Mouse (Mus musculus) cerebellum, postnatal 14 days (tissue): Measurements from ENCODE around the gene Brd7.

Experiments used
- DNase-seq, 2 experiments: peaks; one replicate each; pipeline ENCODE4 v3.0.0; 2021; ENCODE audit warnings: mixed read lengths in 2 of 2

Gene Brd7

GRCm38 (mm10) chr8:88307736-88308135 lies 54.3 kb downstream of the Brd7 start:
- no peak for DNase-seq

DNA sequence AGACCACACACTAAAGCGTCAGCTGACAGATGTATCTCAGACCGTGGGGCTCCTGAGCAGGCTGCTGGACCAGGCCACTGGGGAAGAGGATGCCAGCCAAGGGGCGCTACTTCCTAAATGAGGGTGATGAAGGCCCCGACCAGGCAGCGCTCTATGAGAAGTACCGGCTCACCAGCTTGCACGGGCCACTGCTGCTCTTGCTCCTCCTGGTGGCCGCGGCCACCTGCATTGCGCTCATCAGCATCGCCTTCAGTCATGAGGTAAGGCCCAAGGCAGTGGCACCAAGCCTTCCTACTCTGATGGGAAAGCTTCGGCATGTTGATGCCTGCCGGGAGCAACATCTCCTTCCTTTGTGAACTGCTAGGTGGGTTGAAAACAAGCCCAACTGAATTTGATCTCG lies 55.5 kb downstream of the Brd7 start:
- peak in 1 of 2 experiments; percentile 38 for DNase-seq

DNA sequence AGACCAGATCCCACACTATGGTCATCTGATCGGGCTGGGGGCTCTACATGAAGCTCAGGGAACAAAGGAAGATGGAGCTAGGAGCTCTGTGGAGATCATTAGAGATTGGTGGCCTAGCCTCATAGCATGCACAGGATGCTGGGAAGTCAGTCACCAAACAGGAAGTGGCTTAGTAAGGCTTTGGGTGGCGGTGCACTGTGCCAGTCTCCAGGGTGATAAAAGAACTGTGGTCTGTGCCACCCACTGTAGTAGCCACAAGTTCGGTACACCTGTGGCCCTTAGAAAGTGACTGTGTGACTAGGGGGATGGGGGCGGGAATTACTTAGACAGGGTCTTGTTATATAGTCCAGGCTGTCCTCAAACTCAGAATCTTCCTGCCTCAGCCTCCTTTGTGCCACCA lies 56.2 kb downstream of the Brd7 start:
- DNase-seq: no peak

DNA sequence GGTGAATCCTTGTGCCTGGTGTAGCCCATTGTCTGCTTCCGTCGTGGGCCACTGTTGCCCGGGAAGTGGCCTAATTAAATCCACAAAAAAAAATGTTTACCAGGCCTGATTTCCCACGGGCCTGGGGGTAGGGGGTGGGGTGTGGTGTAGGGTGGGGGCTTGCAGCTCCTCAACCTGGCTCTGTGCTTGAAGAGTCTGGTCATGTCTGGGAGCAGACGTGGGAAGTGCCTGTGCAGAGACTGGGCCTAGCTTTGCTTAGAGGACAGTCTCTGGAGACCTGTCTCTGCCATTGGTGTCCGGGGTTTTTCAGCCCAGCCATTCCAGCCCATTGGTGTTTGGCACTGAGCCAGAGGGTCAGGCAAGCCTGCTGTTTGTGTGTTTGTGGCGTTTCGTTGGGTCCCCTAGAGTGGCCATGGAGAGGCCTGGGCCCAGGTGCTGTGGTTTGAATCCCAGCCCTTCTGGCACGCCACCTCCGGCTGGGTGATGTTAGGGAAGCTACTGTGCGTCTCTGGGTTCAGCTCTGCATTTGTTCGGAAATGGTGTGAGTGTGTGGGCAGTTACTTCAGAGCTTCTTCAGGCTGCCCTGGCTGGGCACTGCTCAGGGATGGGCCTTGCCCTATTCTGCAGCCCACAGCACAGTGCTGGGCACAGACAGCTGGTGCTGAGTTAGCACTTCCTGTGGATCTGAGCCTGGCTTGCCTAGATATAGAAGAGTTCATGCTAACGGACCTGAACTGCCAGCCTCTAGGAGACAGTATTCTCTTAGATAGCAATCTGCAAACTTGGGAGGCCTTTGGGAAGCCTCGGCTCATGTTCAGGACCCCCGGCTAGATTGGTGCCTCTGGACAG lies 60.2 kb downstream of the Brd7 start:
- peak in 1 of 2 experiments; percentile 50 for DNase-seq

DNA sequence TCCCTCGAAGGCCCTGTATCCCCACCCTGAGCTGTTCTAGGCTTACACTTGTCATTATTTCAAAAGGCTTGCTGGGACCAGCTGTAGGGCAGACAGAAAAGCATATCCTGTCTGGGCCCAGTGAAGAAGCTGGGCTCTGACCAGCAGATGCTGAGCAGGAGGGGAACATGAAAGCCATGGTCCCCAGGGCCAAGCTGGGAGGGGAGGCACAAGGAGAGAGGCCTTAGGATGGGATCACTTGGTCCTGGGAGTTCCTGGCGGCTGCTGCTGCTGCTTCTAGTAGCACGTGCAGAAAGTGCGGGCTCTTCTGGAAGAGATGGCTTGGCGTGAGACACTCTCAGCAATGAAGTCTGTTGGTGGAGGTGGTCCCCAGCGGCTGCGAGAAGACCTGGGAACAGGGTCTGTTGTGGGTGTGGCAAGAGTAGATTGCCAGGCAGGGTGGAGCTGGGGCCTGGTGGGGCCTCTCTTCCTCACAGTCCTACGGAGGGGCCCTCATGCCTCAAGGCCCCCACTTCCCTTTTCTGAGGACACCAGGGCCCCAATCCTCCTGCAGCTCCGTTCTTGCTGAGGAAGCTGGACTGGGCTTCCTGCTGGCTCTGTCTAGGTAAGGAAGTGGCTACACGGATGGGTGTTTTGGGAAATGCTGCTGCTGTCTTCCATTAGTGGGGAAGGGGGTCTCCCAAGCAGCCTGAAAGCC lies 61.9 kb downstream of the Brd7 start:
- DNase-seq: no peak

DNA sequence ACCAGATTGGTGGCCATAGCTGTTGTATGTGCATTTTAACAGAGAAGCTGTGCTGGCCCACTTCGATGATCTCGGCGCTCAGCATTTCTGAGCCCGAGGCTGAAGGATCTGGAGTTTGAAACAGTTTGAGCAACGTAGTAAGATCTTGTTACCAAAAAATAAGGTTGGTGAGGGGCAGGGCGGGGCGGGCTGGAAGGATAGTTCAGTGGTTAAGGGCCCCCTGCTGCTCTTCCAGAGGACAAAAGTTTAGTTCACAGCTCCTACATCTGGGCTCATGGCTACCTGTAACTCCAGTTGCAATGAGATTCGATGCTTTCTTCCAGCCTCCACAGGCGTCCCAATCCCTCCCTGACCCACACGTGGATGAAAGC lies 63.3 kb downstream of the Brd7 start:
- no peak for DNase-seq

GRCm38 (mm10) chr8:88297976-88298732 lies 63.8 kb downstream of the Brd7 start:
- peak; percentile 70 to 76 for DNase-seq

DNA sequence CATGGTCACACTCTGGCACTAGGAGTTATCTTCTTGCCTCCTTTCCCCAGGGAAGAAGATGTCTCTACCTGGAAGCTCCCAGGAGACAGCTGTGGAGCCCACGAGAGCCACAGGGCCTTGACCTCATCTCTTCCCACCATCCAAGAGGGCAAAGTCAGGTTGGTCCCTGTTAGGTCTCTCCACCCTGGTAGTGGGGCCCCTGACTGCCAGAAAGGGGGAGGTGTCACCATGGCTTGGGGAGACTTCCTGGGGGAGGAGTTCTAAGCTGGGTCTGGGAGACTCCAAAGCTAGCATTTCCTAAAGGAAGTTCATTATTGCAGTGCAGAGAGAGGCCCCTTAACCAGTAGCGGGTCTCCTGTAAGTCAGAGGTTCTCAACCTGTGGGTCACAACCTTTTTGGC lies 67.0 kb downstream of the Brd7 start:
- DNase-seq: no peak

- DNase-seq: no peak
These were observed 68.2 kb downstream of the Brd7 start for GRCm38 (mm10) chr8:88293590-88294356.

DNA sequence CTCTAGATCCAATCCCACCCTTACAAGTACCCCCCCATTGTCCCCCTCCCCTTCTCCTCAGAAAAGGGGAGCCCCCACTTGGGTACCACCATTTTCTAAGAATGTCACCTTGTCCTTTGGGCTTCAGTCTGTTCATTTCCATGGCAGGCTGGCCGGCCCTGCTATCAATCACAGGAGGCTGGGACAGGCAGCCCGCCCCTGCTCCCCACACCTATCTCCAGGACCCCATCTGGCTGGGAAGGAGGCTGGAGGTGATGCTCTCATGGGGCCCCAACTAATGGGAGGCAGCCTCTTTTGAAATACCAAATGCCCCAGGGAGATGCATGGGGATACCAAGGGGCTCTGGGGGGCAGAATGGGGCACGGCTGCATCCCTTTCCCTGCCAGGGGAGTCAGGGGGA lies 69.1 kb downstream of the Brd7 start:
- DNase-seq: no peak

- DNase-seq: no peak
These were observed 70.7 kb downstream of the Brd7 start for GRCm38 (mm10) chr8:88291305-88291690.

DNA sequence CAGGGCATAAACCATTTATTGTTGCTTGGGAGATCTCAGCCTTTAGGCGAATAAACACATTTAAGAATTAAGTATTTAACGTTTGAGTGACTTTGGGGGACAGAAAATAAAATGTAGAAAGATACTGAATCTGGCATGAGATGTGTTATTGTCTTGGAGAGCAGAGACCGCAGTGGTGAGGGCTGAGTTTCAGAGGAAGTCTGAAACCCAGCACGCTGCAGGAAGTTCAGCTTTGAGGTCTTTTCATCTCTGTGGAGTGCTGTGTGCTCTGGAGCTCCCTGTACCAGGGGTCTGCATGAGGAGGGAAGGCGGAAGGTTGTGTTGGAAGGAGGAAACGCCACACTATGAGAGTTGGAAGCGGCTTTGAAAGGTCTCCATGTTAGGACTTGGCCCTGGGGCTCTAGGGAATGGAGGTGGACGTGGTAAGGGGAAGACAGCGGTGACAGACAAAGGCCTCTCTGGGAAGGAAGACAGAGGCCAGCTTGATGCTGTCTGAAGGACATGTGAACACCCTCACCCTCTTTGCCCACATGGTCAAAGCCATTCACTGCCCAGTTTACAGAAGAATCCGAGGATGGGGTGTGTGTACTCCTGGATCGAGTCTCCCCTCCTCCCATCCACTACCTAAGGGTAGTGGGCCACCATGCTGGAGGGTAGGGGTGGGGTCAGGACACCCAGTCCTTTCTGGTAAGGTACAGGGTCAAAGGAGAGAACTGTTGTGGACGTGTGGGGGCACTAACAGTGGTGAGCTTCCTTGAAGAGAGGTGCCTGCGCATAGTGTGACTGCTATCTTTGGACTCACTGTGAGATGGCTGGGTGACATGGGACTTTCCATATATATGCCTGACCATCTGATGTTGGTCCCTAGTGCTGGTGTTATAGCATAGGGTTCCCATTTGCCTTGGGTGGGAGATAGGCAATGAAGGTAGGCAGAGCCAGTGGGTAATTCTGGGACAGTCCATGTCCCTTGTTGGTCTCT lies 71.4 kb downstream of the Brd7 start:
- no peak for DNase-seq

DNA sequence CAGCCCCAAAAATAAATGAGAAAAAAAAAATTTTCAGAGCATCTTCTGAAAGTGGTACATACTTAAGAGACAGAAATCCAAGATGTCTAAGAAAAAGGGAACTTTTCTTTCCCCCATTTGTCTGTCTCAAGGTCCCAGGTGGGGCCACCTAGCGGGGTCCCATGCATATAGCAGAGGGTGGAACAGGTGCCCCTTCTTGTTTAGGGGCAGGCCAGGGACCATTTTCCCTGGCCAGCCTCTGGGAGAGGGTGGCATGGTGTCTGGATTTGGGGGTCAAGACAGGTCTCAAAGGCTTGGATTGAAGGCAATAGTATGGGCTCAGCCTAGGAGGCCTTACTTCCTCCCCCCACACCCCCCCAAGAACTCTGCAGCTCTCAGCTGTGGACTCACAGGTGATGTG lies 72.1 kb downstream of the Brd7 start:
- DNase-seq: no peak

GRCm38 (mm10) chr8:88288622-88289242 lies 73.3 kb downstream of the Brd7 start:
- no peak for DNase-seq

- no peak for DNase-seq
These were observed 75.5 kb downstream of the Brd7 start for GRCm38 (mm10) chr8:88286421-88286960.

- no peak for DNase-seq
These were observed 76.3 kb downstream of the Brd7 start for GRCm38 (mm10) chr8:88285469-88286356.

DNA sequence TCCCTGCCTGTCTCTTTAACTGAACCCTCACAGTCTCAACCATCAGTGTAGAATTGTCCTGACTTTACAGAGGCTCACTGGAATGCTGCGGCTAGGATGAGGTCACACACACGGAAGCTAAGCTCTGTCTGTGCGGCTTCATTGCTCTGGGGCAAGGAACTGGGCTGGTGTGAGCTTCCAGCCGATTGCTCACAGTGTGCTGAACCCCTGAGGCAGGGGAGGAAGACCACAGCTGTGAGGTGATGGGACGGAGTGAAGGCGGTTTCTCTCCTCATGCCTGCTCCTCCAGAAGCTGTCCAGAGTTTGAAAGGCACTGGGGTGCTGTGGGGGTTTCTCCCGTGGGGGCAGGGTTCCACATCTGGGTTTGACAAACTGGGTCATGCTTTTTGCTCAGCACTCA lies 77.3 kb downstream of the Brd7 start:
- no peak for DNase-seq

DNA sequence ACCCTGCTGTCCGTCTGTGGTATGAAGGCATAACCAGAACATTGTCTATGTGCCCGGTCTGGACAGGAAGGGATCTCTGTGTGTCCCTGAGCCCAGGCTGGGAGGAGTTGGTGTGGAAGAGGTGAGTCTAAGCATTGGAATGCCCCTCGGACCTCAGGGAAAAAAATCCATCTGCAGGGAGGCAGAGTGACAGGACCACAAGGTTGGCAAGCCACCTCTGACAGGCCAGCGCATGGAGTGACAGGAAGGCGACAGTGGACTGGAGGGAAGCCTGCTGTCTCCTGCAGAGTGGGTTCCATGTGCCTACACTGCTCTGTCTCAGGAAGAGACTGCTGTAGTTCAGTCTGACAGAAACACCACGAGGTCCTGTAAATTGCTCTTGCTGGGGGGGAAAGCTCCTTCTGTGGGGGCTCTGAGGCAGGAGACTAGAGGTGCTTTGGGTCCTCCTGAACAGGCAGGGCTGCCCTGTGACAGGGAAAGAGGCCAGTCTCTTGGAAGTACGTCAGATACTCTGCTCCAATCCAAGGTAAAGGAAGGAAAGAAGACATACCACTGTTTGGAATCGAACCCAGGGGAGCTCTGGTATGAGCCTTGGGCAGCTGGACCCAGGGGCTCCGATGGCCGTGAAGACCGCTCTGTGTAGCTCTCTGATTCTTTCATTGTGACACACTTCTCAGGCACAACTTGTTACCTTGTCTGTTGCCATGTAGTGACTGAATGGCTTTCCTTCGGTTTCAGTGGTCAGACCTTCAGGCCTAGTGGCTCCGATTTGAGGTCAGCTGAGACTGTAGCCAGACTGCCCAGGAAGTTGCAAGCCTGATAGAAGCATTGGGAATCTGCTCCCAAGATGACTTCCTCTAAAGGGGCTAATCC lies 78.5 kb downstream of the Brd7 start:
- no peak for DNase-seq

GRCm38 (mm10) chr8:88282684-88283083 lies 79.3 kb downstream of the Brd7 start:
- DNase-seq: no peak
